Mouse (Mus musculus) hindbrain, embryonic 15.5 days (tissue): ENCODE measurements around the gene Ift74. TPM values are rescaled to one million over a fixed set of nuclear protein-coding genes. Genes with fewer than 3 reads are reported as not detected.
"Not testable (repeated sequence)": the region's sequence is repeated elsewhere in the genome, so short reads cannot be mapped to it uniquely, and the experiment has no call there.

ENCODE experiments used
- ATAC-seq: fragments of 200-750 bp; cut with Nextera tagmentation; 2 replicates; pipeline ENCODE4 v1.8.0; 2017; ENCODE audit warnings: low read depth, moderate number of reproducible peaks, moderate TSS enrichment; ENCODE audit not compliant: low FRiP score
- H3K27ac ChIP-seq: fragments of 300-500 bp; sonication (generic); replicated peaks from 2 replicates; pipeline ENCODE4 v1.5.1; 2015; ENCODE audit warnings: mild to moderate bottlenecking, inconsistent platforms
- H3K27me3 ChIP-seq: fragments of 300-500 bp; sonication (generic); 2 replicates; pipeline ENCODE4 v1.6.1; 2015; ENCODE audit warnings: control low read depth, inconsistent platforms
- H3K36me3 ChIP-seq: fragments of 300-500 bp; sonication (generic); 2 replicates; pipeline ENCODE4 v1.6.1; 2015; ENCODE audit warnings: control low read depth, inconsistent platforms
- H3K4me1 ChIP-seq: fragments of 300-500 bp; sonication (generic); replicated peaks from 2 replicates; pipeline ENCODE4 v1.6.1; 2015; ENCODE audit warnings: control low read depth, inconsistent platforms
- H3K4me2 ChIP-seq: fragments of 300-500 bp; sonication (generic); 2 replicates; pipeline ENCODE4 v1.6.1; 2015; ENCODE audit warnings: moderate library complexity, mild to moderate bottlenecking, inconsistent platforms
- H3K4me3 ChIP-seq: fragments of 300-500 bp; sonication (generic); 2 replicates; pipeline ENCODE4 v1.5.1; 2015; ENCODE audit warnings: mild to moderate bottlenecking, inconsistent platforms
- H3K9ac ChIP-seq: fragments of 300-500 bp; sonication (generic); 2 replicates; pipeline ENCODE4 v1.6.1; 2015; ENCODE audit warnings: inconsistent platforms
- H3K9me3 ChIP-seq: fragments of 300-500 bp; sonication (generic); 2 replicates; pipeline ENCODE4 v1.6.1; 2016; ENCODE audit warnings: control low read depth, inconsistent platforms
- WGBS: fragments of 180-500 bp; shearing (Covaris S2); methylation state at CpG from one replicate; pipeline ENCODE4 v1.1.7; 2015; 5-methylcytosine and 5-hydroxymethylcytosine counted together
- polyA plus RNA-seq: library from polyadenylated mRNA; unstranded; fragments of >200 nt; fragmentation: Nextera tagmentation; extraction: Ambion mirVana; gene quantifications from 2 replicates; pipeline ENCODE4 v1.2.1, GENCODE M21; 2015

The Ift74 gene
- polyA plus RNA-seq, 1 experiment from 2014 or later = 21.7 TPM

- ATAC-seq = no peak
- Histone ChIP-seq H3K4me2 (no peak overlapping the region), H3K9ac (no peak overlapping the region), H3K27ac (no peak overlapping the region), H3K27me3 (no peaks in the 10 kb centered on the region), H3K4me3 (no peak overlapping the region), H3K36me3 (no peaks in the 10 kb centered on the region), H3K9me3 (no peaks in the 10 kb centered on the region), H3K4me1 (no peaks in the 10 kb centered on the region)
- WGBS = 95% methylated on average over 2 of the region's 2 CpGs
Measured at GRCm38 (mm10) chr4:94643141-94643540, 28.9 kb downstream of the Ift74 start.

- H3K4me3 ChIP-seq = no peak within 1 kb of the TSS
- H3K9ac ChIP-seq = no peak within 1 kb of the TSS
- no peaks in the 10 kb centered on the region for H3K9me3 ChIP-seq
- no peak within 1 kb of the TSS for H3K4me2 ChIP-seq
- H3K36me3 ChIP-seq = peaks cover 8% of the 10 kb centered on the region
- no peak for ATAC-seq
- 94% methylated on average over 3 of the region's 3 CpGs for WGBS
- no peaks in the 10 kb centered on the region for H3K27me3 ChIP-seq
- no peaks in the 10 kb centered on the region for H3K4me1 ChIP-seq
- H3K27ac ChIP-seq = no peak within 1 kb of the TSS
Measured at GRCm38 (mm10) chr4:94649920-94650319, 35.6 kb downstream of the Ift74 start, which contains the start of gene Lrrc19. TSS of gene Lrrc19 (minus strand) at chr4:94650144.

GRCm38 (mm10) chr4:94650426-94651175, 36.3 kb downstream of the Ift74 start:
- ATAC-seq, H3K27ac ChIP-seq, H3K9ac ChIP-seq, H3K4me2 ChIP-seq, H3K9me3 ChIP-seq, H3K4me1 ChIP-seq, H3K27me3 ChIP-seq, H3K4me3 ChIP-seq: not testable (repeated sequence)
- peaks cover 15% of the 10 kb centered on the region for H3K36me3 ChIP-seq
- 94% methylated on average over 5 of the region's 5 CpGs for WGBS

- no peaks in the 10 kb centered on the region for H3K9me3 ChIP-seq
- H3K4me1 ChIP-seq = no peaks in the 10 kb centered on the region
- H3K9ac ChIP-seq = no peak overlapping the region
- H3K27ac ChIP-seq = no peak overlapping the region
- no peak overlapping the region for H3K4me2 ChIP-seq
- 43% methylated on average over 1 of the region's 1 CpGs for WGBS
- no peaks in the 10 kb centered on the region for H3K27me3 ChIP-seq
- ATAC-seq = peak; percentile 61; the same call in 1 of the 2 replicates
- H3K4me3 ChIP-seq = no peak overlapping the region
- H3K36me3 ChIP-seq = no peaks in the 10 kb centered on the region
Measured at GRCm38 (mm10) chr4:94669718-94670117, 55.4 kb downstream of the Ift74 start.

DNA sequence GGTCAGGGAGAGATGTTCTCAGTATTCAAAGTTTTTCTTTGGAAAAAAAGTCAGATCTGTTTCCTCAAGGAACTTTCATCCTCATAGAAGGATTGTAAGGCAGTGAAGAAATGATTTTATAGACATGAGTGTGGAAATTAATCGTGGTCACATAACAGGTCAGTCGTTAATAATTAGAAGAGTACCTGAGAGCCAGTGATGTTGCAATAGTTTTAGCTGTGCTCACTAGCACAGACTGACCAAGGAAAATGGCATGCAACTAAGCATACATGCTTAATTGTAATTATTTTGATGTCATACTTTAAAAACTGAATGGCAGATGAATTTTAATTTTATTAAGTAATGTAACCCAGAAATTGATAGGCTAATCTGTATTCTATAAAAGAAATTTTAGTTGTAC, 66.4 kb downstream of the Ift74 start:
- Histone ChIP-seq H3K27me3 (no peaks in the 10 kb centered on the region), H3K9me3 (no peaks in the 10 kb centered on the region), H3K4me1 (no peaks in the 10 kb centered on the region), H3K36me3 (peaks cover 12% of the 10 kb centered on the region; the same call in 1 of the 2 replicates), H3K4me3 (no peak overlapping the region), H3K27ac (no peak overlapping the region), H3K9ac (no peak overlapping the region), H3K4me2 (no peak overlapping the region)
- WGBS = 96% methylated on average over 2 of the region's 2 CpGs
- ATAC-seq = no peak

DNA sequence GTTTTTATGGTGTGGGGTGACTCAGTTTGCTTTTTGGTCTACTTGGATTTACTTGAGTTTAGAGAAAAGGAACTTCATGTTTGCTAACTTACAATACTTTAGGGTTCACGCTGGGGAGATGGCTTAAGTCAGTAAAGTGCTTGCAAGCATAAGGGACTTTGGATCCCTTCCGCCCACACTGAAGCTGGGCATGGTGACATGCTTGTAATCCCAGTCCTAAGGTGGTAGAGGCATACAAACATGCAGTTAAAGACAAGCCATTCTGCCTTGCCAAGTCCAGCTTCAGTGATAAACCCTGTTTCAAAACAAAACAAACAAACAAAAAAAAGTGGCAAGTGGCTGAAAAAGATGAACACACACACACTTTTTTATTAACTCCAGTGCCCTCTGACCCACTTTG, 66.9 kb downstream of the Ift74 start:
- no peak for ATAC-seq
- H3K36me3 ChIP-seq = peaks cover 12% of the 10 kb centered on the region; the same call in 1 of the 2 replicates

GRCm38 (mm10) chr4:94682029-94682428, 67.7 kb downstream of the Ift74 start:
- Histone ChIP-seq H3K4me2 (no peak overlapping the region), H3K9me3 (no peaks in the 10 kb centered on the region), H3K27ac (no peak overlapping the region), H3K36me3 (peaks cover 16% of the 10 kb centered on the region; the same call in 1 of the 2 replicates), H3K27me3 (no peaks in the 10 kb centered on the region), H3K9ac (no peak overlapping the region), H3K4me3 (no peak overlapping the region), H3K4me1 (no peaks in the 10 kb centered on the region)
- no peak for ATAC-seq
- 82% methylated on average over 1 of the region's 1 CpGs for WGBS

More for the DNA sequence above, 66.9 kb downstream of the Ift74 start:
- H3K4me3 ChIP-seq = no peak overlapping the region
- H3K9me3 ChIP-seq = no peaks in the 10 kb centered on the region
- no peaks in the 10 kb centered on the region for H3K4me1 ChIP-seq
- 95% methylated on average over 2 of the region's 2 CpGs for WGBS
- H3K9ac ChIP-seq = no peak overlapping the region
- no peak overlapping the region for H3K27ac ChIP-seq
- no peak overlapping the region for H3K4me2 ChIP-seq
- no peaks in the 10 kb centered on the region for H3K27me3 ChIP-seq

DNA sequence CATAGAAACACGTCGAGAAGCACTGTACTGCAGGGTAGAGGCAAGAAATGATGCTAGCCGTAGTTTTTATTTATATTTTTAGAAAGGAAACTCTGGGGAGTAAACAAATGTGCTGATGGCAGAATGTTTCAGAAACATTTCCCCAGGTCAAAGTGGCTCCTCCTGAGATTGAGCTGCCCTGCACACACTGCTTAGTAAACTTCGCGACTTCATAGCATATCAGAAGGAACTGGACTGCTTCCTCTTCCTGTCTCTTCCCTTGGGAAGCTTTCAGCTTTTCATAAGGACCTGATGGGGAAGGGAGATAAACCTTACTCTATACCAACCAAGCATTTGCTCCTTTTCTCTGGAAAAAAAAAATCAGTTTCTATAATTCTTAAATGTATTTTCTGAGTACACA, 69.0 kb downstream of the Ift74 start:
- no peak overlapping the region for H3K4me3 ChIP-seq
- ATAC-seq = no peak
- H3K4me2 ChIP-seq = no peak overlapping the region
- no peaks in the 10 kb centered on the region for H3K27me3 ChIP-seq
- no peak overlapping the region for H3K27ac ChIP-seq
- H3K4me1 ChIP-seq = no peaks in the 10 kb centered on the region
- H3K36me3 ChIP-seq = peaks cover 25% of the 10 kb centered on the region; the same call in 1 of the 2 replicates
- WGBS = 90% methylated on average over 5 of the region's 5 CpGs
- no peaks in the 10 kb centered on the region for H3K9me3 ChIP-seq
- no peak overlapping the region for H3K9ac ChIP-seq

DNA sequence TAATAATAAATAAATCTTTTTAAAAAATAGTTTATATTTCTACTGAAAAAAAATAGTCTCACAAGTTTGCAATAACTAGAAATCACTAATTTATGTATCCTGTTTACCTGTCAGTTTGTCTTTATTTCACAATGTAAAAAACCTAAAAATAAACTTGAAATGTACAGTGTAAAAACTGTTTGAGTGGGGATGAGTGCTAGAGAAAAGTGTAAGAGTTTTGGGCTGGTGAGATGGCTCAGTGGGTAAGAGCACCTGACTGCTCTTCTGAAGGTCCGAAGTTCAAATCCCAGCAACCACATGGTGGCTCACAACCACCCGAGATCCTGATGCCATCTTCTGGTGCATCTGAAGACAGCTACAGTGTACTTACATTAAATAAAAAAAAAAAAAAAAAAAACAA, 75.5 kb downstream of the Ift74 start:
- not testable (repeated sequence) for H3K27ac ChIP-seq, H3K4me2 ChIP-seq, H3K9ac ChIP-seq, H3K4me1 ChIP-seq, H3K4me3 ChIP-seq, H3K27me3 ChIP-seq, ATAC-seq, H3K9me3 ChIP-seq
- H3K36me3 ChIP-seq = peaks cover 20% of the 10 kb centered on the region; the same call in 1 of the 2 replicates
- 91% methylated on average over 2 of the region's 2 CpGs for WGBS

DNA sequence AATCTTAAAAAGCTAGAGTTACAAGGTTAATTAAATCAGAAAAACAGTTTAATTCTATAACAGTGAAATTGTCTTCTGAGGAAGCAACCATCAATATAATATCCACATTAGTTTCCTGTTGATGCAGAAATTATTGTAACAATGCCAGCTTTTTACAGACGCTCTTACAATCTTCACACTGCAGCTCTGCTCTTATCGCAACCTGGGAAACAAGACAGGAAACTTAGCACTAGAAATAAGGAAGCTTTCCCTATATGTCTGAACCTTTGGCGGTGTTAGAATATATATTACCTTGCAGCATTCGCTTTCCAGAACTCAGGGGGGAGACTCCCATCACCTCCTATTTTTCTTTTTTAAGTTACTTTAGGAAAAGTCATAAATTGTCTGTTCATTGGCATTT, 76.8 kb downstream of the Ift74 start:
- no peak overlapping the region for H3K9ac ChIP-seq
- no peaks in the 10 kb centered on the region for H3K4me1 ChIP-seq
- no peak overlapping the region for H3K4me2 ChIP-seq
- no peaks in the 10 kb centered on the region for H3K27me3 ChIP-seq
- H3K9me3 ChIP-seq = no peaks in the 10 kb centered on the region
- H3K36me3 ChIP-seq = peaks cover 20% of the 10 kb centered on the region; the same call in 1 of the 2 replicates
- no peak for ATAC-seq
- H3K27ac ChIP-seq = no peak overlapping the region
- WGBS = 84% methylated on average over 4 of the region's 4 CpGs
- H3K4me3 ChIP-seq = no peak overlapping the region

GRCm38 (mm10) chr4:94692175-94692574, 77.9 kb downstream of the Ift74 start:
- H3K4me1 ChIP-seq = no peaks in the 10 kb centered on the region
- H3K36me3 ChIP-seq = peaks cover 14% of the 10 kb centered on the region; the same call in 1 of the 2 replicates
- no peak overlapping the region for H3K9ac ChIP-seq
- no peak overlapping the region for H3K27ac ChIP-seq
- 91% methylated on average over 2 of the region's 2 CpGs for WGBS
- no peak overlapping the region for H3K4me2 ChIP-seq
- no peaks in the 10 kb centered on the region for H3K27me3 ChIP-seq
- no peak for ATAC-seq
- no peaks in the 10 kb centered on the region for H3K9me3 ChIP-seq
- no peak overlapping the region for H3K4me3 ChIP-seq

DNA sequence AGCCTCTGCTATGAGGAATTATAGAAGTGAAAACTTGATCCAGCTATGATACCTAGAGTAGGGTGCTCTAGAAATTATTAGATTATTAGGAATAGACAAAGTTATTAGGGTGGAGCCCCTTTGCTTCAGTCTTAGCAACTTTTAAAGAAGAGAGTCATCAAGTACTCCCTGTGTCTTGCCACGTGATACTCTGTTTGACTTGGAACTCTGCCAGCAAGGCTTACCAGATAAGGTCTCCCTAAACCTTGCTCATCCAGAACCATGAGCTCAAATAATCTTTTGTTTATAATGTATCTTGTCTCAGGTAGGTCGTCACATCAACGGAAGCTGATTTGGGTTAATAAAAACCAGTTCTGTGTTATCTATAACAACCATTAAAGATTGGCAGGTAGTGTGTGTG, 82.1 kb downstream of the Ift74 start:
- Histone ChIP-seq H3K9ac (no peak overlapping the region), H3K27ac (no peak overlapping the region), H3K9me3 (no peaks in the 10 kb centered on the region), H3K4me2 (no peak overlapping the region), H3K27me3 (no peaks in the 10 kb centered on the region), H3K4me1 (no peaks in the 10 kb centered on the region), H3K4me3 (no peak overlapping the region), H3K36me3 (no peaks in the 10 kb centered on the region)
- 88% methylated on average over 3 of the region's 3 CpGs for WGBS
- no peak for ATAC-seq

DNA sequence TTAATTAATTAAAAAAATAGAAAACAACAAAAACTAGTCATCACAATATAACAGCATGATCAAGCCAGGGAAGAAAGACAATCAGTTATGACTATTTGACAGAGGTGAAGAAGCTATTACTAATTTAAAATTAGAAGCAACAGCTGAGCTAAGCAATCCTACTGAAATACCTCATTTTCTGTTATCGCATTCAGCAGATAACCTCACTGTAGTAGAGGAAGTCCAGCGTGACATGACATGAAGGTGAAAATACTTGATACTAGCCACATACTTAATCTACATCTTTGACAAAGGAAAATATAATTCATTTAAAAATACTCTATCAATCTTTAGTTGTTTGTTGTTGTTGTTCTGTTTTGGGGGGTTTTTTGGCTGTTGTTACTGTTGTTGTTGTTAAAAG, 96.7 kb downstream of the Ift74 start:
- Histone ChIP-seq H3K36me3 (no peaks in the 10 kb centered on the region), H3K27ac (no peak overlapping the region), H3K4me3 (no peak overlapping the region), H3K27me3 (no peaks in the 10 kb centered on the region), H3K9me3 (no peaks in the 10 kb centered on the region), H3K4me1 (no peaks in the 10 kb centered on the region), H3K9ac (no peak overlapping the region), H3K4me2 (no peak overlapping the region)
- no peak for ATAC-seq
- WGBS = 91% methylated on average over 2 of the region's 2 CpGs
